Mouse (Mus musculus) hindbrain, embryonic 14.5 days (tissue): ENCODE measurements at regions not wholly inside any gene's neighbourhood (a gene's known extent, or its start where the extent isn't known, plus 50 kb on each side); places are given as distances from the start of the nearest gene placed in this dataset.
"Not testable (repeated sequence)": the region's sequence is repeated elsewhere in the genome, so short reads cannot be mapped to it uniquely, and the experiment has no call there.

Source experiments
- ATAC-seq: fragments of 200-750 bp; cut with Nextera tagmentation; 2 replicates; pipeline ENCODE4 v1.8.0; 2017; ENCODE audit warnings: moderate number of reproducible peaks, mild to moderate bottlenecking, moderate TSS enrichment, moderate library complexity; ENCODE audit not compliant: low FRiP score
- DNase-seq: peaks from one replicate; pipeline ENCODE4 v3.0.0-alpha.2; 2015; ENCODE audit warnings: low spot score
- H3K27ac ChIP-seq: fragments of 300-500 bp; sonication (generic); 2 replicates; pipeline ENCODE4 v1.5.1; 2014; ENCODE audit warnings: mild to moderate bottlenecking, moderate library complexity
- H3K27me3 ChIP-seq: fragments of 300-500 bp; sonication (generic); 2 replicates; pipeline ENCODE4 v1.6.1; 2014; ENCODE audit warnings: mild to moderate bottlenecking, low read length, mixed read lengths; ENCODE audit not compliant: control insufficient read depth, insufficient read depth
- H3K36me3 ChIP-seq: fragments of 300-500 bp; sonication (generic); replicated peaks from 2 replicates; pipeline ENCODE4 v1.6.1; 2014; ENCODE audit not compliant: control insufficient read depth, insufficient read depth
- H3K4me1 ChIP-seq: fragments of 300-500 bp; sonication (generic); replicated peaks from 2 replicates; pipeline ENCODE4 v1.6.1; 2014; ENCODE audit warnings: antibody characterized with exemption, low read length, mixed read lengths; ENCODE audit not compliant: control insufficient read depth, insufficient read depth
- H3K4me2 ChIP-seq: fragments of 300-500 bp; sonication (generic); replicated peaks from 2 replicates; pipeline ENCODE4 v1.6.1; 2014; ENCODE audit warnings: mild to moderate bottlenecking, moderate library complexity
- H3K4me3 ChIP-seq: fragments of 300-500 bp; sonication (generic); replicated peaks from 2 replicates; pipeline ENCODE4 v1.5.1; 2014; ENCODE audit warnings: mild to moderate bottlenecking, low read length
- H3K9ac ChIP-seq: fragments of 300-500 bp; sonication (generic); 2 replicates; pipeline ENCODE4 v1.6.1; 2014
- H3K9me3 ChIP-seq: fragments of 300-500 bp; sonication (generic); 2 replicates; pipeline ENCODE4 v1.6.1; 2016; ENCODE audit warnings: low read length; ENCODE audit not compliant: control insufficient read depth
- WGBS: fragments of 180-500 bp; shearing (Covaris S2); extraction: QIAGEN DNeasy Blood & Tissue Kit; methylation state at CpG from one replicate; pipeline ENCODE4 v1.1.7; 2014; 5-methylcytosine and 5-hydroxymethylcytosine counted together

DNA sequence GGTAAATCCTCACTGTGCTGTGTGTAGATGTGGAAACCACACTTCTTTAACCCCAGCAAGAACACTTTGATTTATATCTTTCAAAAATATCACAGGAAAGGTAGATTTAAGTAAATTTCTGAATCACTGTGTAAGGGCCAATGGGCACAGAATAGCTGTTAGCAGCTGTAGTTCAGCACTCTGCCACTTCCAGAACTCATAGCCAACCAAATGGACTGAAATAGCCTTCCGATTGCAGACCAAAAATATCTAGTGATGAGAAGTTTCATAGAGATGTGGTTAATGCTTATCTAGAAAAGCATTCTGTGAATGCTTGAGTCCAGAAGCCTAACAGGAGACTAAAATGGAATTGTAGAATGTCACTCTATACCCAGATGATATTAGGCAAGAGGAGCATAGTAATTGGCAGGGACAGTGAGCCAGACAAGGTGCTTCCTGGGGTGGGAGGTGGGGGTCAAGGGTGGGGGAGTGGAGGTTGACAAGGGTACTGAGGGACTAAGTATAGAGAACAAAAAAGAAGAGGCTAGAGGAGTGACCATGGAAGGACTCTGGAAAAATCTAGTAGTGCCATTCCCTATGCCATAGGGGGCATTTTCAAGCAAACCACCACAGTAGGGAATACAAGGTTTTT, 669.6 kb upstream of the Adam24 start:
- Histone ChIP-seq H3K9ac (no peak overlapping the region), H3K9me3 (no peaks in the 10 kb centered on the region), H3K27me3 (no peaks in the 10 kb centered on the region), H3K4me2 (no peak overlapping the region), H3K4me3 (no peak overlapping the region), H3K36me3 (no peaks in the 10 kb centered on the region), H3K4me1 (no peaks in the 10 kb centered on the region), H3K27ac (no peak overlapping the region)
- ATAC-seq: no peak
- no peak for DNase-seq
- 97% methylated on average over 1 of the region's 1 CpGs for whole genome bisulfite sequencing

GRCm38 (mm10) chr8:40019281-40019943, 655.5 kb upstream of the Adam24 start:
- Histone ChIP-seq H3K9ac (no peak overlapping the region), H3K4me1 (no peaks in the 10 kb centered on the region), H3K4me3 (no peak overlapping the region), H3K4me2 (no peak overlapping the region), H3K27ac (no peak overlapping the region), H3K27me3 (no peaks in the 10 kb centered on the region), H3K36me3 (no peaks in the 10 kb centered on the region), H3K9me3 (no peaks in the 10 kb centered on the region)
- 92% methylated on average over 5 of the region's 5 CpGs for WGBS
- no peak for ATAC-seq
- no peak for DNase-seq

GRCm38 (mm10) chr8:40064145-40064544, 610.7 kb upstream of the Adam24 start:
- H3K27ac ChIP-seq: no peak overlapping the region
- ATAC-seq: no peak
- H3K4me3 ChIP-seq: no peak overlapping the region
- H3K36me3 ChIP-seq: no peaks in the 10 kb centered on the region
- DNase-seq: no peak
- H3K4me2 ChIP-seq: no peak overlapping the region
- no peaks in the 10 kb centered on the region for H3K27me3 ChIP-seq
- H3K9me3 ChIP-seq: no peaks in the 10 kb centered on the region
- H3K9ac ChIP-seq: no peak overlapping the region
- H3K4me1 ChIP-seq: no peaks in the 10 kb centered on the region

DNA sequence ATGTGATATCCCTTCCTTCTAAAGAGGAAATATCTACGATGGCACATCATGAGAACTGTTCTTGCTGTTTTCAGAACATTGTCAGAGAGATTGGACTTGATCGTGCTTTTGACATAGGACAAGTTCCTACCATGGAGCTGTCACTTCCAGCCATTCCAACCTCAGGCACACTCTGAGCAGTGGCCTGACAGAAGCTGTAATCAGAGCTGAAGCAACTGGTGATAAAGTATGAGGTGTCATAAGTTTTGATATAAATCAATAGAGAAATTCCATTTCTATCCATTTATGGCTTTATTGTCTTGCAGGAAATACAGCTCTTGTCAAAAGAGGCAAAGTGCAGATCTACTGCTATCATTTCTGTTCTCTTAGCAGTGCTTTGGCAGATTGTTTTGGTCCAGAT, 603.7 kb upstream of the Adam24 start:
- no peak overlapping the region for H3K27ac ChIP-seq
- no peak overlapping the region for H3K4me3 ChIP-seq
- H3K4me2 ChIP-seq: no peak overlapping the region
- H3K27me3 ChIP-seq: no peaks in the 10 kb centered on the region
- no peak for DNase-seq
- no peak overlapping the region for H3K9ac ChIP-seq
- no peak for ATAC-seq
- 88% methylated on average over 2 of the region's 2 CpGs for WGBS
- no peaks in the 10 kb centered on the region for H3K4me1 ChIP-seq
- no peaks in the 10 kb centered on the region for H3K36me3 ChIP-seq
- H3K9me3 ChIP-seq: no peaks in the 10 kb centered on the region

DNA sequence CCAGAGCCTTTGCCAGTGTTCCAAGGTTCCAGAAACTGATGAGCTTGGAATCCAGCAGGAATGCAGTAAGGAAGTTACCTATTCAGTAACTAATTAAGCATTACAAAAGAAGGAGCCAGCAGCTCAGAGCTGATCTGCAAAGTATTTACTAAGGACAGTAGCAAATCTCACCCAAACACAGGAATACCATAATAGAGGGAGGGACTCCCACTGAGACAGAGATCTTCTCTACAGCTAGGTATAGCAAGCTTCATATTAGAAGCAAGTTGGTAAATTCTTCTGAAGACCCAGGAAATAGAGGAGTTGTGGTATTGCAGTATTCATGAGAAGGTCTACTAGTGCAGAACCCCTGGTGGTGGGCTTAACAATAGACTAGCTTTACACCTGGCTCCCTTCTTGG, 593.9 kb upstream of the Adam24 start:
- H3K27ac ChIP-seq, H3K36me3 ChIP-seq, H3K27me3 ChIP-seq, H3K4me3 ChIP-seq, H3K4me1 ChIP-seq, H3K4me2 ChIP-seq, H3K9me3 ChIP-seq, H3K9ac ChIP-seq, ATAC-seq, DNase-seq: not testable (repeated sequence)

DNA sequence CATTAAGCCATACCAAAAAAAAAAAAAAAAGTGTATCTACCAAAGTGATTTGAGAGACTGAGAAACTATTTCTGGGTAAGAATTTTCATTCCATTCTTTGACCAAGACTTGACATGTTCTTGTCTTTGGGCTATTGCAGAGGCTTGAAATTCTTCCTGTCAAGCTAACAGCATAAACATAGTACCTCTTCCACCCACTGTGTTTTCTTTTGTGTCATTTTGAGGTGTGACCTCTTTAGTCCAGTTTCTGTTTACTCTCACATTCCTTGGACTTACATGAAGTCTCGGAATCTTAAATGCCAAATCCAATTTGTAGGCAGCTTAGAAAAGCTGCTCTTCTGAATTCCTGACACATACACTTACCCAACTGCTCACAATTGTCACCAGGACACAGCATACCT, 590.7 kb upstream of the Adam24 start:
- H3K4me1 ChIP-seq: no peaks in the 10 kb centered on the region
- H3K4me3 ChIP-seq: no peak overlapping the region
- no peak overlapping the region for H3K9ac ChIP-seq
- no peaks in the 10 kb centered on the region for H3K27me3 ChIP-seq
- 86% methylated on average over 1 of the region's 1 CpGs for WGBS
- ATAC-seq: no peak
- H3K27ac ChIP-seq: no peak overlapping the region
- no peak for DNase-seq
- no peaks in the 10 kb centered on the region for H3K9me3 ChIP-seq
- H3K36me3 ChIP-seq: no peaks in the 10 kb centered on the region
- no peak overlapping the region for H3K4me2 ChIP-seq

DNA sequence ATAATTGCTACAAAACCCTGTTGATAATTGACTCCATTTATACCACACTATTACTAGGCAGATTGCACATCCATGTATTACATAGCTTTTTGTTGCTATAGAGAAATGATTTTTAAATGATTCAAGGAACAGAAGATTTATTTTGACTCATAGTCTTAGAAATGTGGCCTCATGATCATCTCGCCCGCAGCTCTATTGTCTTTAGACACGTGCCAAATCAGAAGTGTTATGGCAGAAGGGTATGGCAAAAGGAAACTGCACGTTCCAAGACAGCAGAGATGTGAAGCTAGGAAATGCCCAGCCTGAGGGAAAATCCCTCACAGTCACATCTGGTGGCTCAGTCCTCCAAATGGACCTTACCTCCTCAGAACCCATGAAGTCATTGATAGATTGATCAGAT, 585.5 kb upstream of the Adam24 start:
- WGBS: 85% methylated on average over 4 of the region's 4 CpGs

GRCm38 (mm10) chr8:40124402-40124801, 550.5 kb upstream of the Adam24 start:
- WGBS: 82% methylated on average over 3 of the region's 3 CpGs
- Histone ChIP-seq H3K27me3 (no peaks in the 10 kb centered on the region), H3K4me1 (no peaks in the 10 kb centered on the region), H3K4me2 (no peak overlapping the region), H3K9me3 (no peaks in the 10 kb centered on the region), H3K36me3 (no peaks in the 10 kb centered on the region), H3K9ac (no peak overlapping the region), H3K4me3 (no peak overlapping the region), H3K27ac (no peak overlapping the region)
- ATAC-seq: no peak
- no peak for DNase-seq

More for the DNA sequence above, 585.5 kb upstream of the Adam24 start:
- no peaks in the 10 kb centered on the region for H3K9me3 ChIP-seq
- H3K4me3 ChIP-seq: no peak overlapping the region
- H3K4me2 ChIP-seq: no peak overlapping the region
- H3K9ac ChIP-seq: no peak overlapping the region
- ATAC-seq (no peak), DNase-seq (no peak)
- H3K27ac ChIP-seq: no peak overlapping the region
- no peaks in the 10 kb centered on the region for H3K36me3 ChIP-seq
- no peaks in the 10 kb centered on the region for H3K4me1 ChIP-seq
- no peaks in the 10 kb centered on the region for H3K27me3 ChIP-seq

DNA sequence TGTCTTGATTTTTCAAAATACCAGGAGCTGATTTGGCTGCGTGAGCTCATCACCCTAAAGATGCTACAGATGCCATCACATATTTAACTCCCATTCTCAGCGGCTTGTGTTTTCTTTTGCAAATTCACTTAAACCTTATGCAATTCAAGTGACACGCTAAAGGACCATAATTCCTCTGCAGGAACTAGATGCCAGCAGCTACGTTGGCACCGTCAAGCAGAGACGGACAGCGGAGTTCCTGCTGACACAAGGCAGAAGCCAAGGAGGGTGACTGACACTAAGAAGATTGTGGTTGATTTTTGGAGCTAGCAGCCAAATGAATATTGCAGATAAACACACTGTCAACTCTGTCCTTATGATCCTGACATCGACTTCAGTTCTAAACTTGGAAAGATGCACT, 547.7 kb upstream of the Adam24 start:
- DNase-seq (no peak), ATAC-seq (no peak)
- Histone ChIP-seq H3K27me3 (no peaks in the 10 kb centered on the region), H3K36me3 (no peaks in the 10 kb centered on the region), H3K4me3 (no peak overlapping the region), H3K4me1 (no peaks in the 10 kb centered on the region), H3K9ac (no peak overlapping the region), H3K27ac (no peak overlapping the region), H3K9me3 (no peaks in the 10 kb centered on the region), H3K4me2 (no peak overlapping the region)
- 92% methylated on average over 8 of the region's 8 CpGs for WGBS
